Mouse (Mus musculus) Patski (cell line): ENCODE results near the gene Rbfox1. TPM values are rescaled to one million over a fixed set of nuclear protein-coding genes. Genes with fewer than 3 reads are reported as not detected.

Experiments
- ATAC-seq: fragments of 100-300 bp; one replicate; pipeline ENCODE4 v1.8.0; 2021
- CTCF ChIA-PET: fragments of 350-600 bp; sonication (Branson Sonifier 250); formaldehyde crosslinking; loops from one replicate; lab custom pipeline; 2022; ENCODE audit warnings: inconsistent platforms; lab: Charles Lee
- POLR2A ChIA-PET: fragments of 350-600 bp; sonication (Branson Sonifier 250); formaldehyde crosslinking; loops from one replicate; lab custom pipeline; 2022; ENCODE audit warnings: antibody characterized with exemption, inconsistent platforms; lab: Charles Lee
- DNase-seq: peaks from one replicate; pipeline ENCODE4 v3.0.0-alpha.2; 2011; ENCODE audit warnings: low read depth, low spot score
- H3K27me3 ChIP-seq: fragments of 371-371 bp; one replicate; pipeline ENCODE4 v1.5.1; 2021
- CTCF ChIP-seq: fragments of 100-300 bp; IDR thresholded peaks from one replicate; pipeline ENCODE4 v1.5.1; 2021
- in situ Hi-C: fragments of 300-500 bp; cut with MboI; formaldehyde crosslinking; loops from 3 replicates; pipeline ENCODE4 v1.11.1; 2018; ENCODE audit warnings: low pct_unique_long_range_greater_than_20kb, mixed read lengths
- polyA plus RNA-seq: library from polyadenylated mRNA; unstranded; gene quantifications from one replicate; pipeline ENCODE4 v1.2.3, GENCODE M21; 2021

Gene Rbfox1
- polyA plus RNA-seq, 1 experiment from 2014 or later, result not detected

DNA sequence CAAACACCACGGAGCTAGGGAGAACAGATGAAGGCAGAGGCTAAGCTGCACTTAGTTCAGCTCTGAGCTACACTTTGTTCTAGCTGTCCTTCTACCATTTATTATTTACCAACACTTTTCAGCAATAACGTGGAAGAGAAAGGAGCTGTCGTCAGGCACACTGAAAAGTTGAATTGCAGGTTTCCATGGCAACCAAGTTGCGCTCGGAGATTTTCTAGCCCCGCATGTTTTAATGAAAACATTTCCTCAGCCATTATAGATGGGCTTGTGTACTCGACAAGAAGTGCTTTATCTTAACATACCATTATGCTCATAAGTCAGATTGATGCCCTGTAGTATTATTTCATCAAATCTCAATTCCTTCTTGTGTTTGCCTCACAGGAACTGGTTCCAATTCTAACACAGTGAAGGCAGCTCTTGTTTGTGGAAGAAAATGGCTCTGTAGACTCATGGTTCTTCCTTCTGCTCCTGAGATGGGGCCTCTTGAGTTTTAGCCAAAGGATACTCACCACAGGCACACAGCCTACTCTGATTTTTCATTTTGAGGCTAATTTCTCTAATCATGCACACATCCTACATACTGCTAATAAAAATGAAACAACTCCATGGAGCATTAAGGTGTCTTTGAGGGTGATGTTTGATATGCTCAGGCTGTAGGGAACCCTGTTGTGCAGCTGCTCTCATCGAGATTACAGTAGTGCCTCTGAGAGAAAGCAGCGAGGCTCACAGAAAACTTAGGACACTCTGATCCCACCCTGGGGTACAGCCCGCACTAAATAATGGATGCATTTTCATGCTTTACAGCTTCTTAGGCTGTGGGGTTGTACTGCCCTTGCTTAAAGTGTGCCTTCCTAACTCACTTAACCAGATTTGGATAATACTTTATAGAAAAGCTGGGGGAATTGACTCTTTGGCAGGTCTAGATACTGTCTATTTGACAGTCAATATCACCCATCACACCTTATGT lies 107.2 kb downstream of the Rbfox1 start:
- in situ Hi-C loops, result no loop called here
- CTCF ChIA-PET, result interaction anchor here (1.3 kb wide), 1 partner anchor 17 kb away, joined by 3 read pairs; no protein-coding TSS in a partner anchor
- no peak for ATAC-seq

DNA sequence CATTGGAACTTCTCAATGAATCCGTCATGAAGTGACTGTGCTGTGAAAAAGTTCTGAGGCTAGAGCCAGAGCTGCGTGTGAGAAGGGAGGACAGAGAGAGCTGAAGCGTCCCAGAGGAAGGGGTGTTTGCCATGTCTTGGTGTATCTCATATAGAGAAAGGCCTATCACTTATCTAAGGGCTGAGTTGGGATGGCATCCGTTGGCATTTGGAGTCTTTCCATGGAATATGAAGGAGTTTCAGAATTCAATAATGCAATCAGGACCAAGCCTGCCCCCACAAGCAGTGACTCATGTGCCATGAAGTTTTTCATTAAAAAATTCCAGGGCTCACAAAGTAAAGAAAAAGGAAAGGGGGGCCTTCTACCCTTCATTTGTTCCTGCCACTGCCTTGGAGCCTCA lies 112.0 kb downstream of the Rbfox1 start:
- CTCF ChIA-PET, result interaction anchor here (1.0 to 1.7 kb wide), 2 partner anchors 12 kb away, joined by 3 to 7 read pairs; no protein-coding TSS in a partner anchor
- POLR2A ChIA-PET, result no interaction called here
- TF ChIP-seq CTCF, result no peak
- in situ Hi-C loops, result no loop called here
- no peaks in the 10 kb centered on the region for H3K27me3 ChIP-seq
- DNase-seq, result no peak
- ATAC-seq, result no peak

More for the DNA sequence above, 107.2 kb downstream of the Rbfox1 start:
- TF ChIP-seq CTCF, result no peak
- POLR2A ChIA-PET, result no interaction called here
- no peak for DNase-seq
- H3K27me3 ChIP-seq, result no peaks in the 10 kb centered on the region

DNA sequence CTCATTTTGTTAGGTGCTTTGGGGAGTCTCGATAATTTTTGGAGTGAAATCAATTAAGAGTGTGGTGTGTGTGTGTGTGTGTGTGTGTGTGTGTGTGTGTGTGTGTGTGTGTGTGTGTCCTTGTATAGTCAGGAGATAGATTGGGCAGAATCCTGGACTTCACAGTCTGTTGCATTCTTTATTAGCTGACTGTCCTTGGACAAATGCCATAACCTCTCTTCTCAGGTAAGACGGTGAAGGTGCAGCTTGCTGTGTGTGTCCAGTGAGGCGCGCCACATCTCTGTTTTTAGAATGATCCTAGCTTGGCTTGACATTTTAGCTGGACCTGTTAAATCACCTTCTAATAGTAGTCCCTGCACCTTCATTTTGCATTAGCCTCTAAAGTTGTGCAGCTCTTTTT lies 112.5 kb downstream of the Rbfox1 start:
- DNase-seq (no peak), ATAC-seq (no peak)
- ChIA-PET POLR2A (no interaction called here), CTCF (interaction anchor here (0.9 to 1.7 kb wide), 3 partner anchors 9 to 13 kb away, joined by 3 to 7 read pairs (median 4); no protein-coding TSS in a partner anchor)
- in situ Hi-C loops, result no loop called here
- TF ChIP-seq CTCF, result no peak
- H3K27me3 ChIP-seq, result no peaks in the 10 kb centered on the region

DNA sequence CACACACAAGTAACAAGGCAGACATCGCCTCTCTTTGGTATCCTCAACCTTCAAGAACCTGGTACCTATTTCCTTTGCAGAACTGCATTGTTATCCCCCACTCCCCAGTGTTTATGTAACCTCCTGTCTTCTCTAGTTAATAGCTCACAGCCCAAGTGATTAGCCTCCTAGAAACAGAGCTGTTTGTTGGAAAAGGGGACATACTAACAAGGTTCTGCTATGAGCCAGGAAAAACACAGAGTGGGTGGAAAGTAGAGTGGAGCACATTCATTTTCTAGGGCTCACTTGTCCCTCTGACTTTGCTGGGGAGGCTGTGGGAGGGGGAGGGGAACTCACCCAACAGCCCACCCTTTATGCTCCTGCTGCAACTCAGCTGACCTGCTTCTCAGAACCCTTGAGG lies 114.9 kb downstream of the Rbfox1 start:
- ChIA-PET POLR2A (no interaction called here), CTCF (no interaction called here)
- H3K27me3 ChIP-seq, result no peaks in the 10 kb centered on the region
- ATAC-seq, result no peak
- TF ChIP-seq CTCF, result no peak
- in situ Hi-C loops, result no loop called here
- DNase-seq, result no peak

DNA sequence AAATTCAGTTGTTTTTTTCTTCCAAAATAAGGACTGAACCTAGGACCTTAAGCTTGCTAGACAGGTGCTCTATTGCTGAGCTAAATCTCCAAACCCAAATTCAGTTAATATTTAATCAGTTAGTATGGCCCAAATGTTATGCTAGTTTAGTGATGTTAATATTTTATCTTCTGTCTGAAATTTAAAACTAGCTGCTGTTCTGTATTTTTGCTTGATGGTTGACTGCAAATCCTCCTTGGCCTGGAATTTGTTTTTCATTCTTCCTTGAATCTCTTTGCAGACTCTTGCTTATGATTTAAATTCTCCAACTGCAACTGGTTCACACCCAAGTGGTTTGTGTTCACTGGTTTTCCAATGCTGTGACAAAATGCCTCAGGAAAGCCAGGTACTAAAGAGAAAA lies 121.8 kb downstream of the Rbfox1 start:
- CTCF ChIA-PET, result interaction anchor here (1.2 kb wide), 1 partner anchor 9 kb away, joined by 4 read pairs; no protein-coding TSS in a partner anchor
- TF ChIP-seq CTCF, result no peak
- no peaks in the 10 kb centered on the region for H3K27me3 ChIP-seq
- POLR2A ChIA-PET, result no interaction called here
- in situ Hi-C loops, result no loop called here
- DNase-seq (peak; percentile 25), ATAC-seq (no peak)

DNA sequence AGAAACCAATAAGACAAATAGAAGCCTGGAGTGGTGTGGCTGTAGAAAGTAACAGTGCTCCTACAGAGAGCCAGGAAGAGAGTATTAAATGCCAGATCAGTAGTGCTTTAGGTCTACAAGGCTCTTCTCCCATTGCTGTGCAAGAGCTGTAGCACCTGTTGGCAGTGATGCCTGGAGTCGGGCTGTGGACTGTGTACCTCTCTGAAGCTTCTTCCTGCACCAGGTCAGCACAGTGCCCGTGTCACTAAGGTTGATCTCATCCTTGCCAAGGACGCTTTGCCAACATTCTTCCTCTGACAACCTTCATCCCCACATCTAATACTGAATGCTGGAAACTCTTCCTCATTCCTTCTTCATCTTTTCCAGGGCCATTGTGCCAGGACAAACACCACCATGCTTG lies 127.7 kb downstream of the Rbfox1 start:
- in situ Hi-C loops, result loop anchor here (10.0 kb wide), 1 partner anchor 538 kb away; no protein-coding TSS in a partner anchor

DNA sequence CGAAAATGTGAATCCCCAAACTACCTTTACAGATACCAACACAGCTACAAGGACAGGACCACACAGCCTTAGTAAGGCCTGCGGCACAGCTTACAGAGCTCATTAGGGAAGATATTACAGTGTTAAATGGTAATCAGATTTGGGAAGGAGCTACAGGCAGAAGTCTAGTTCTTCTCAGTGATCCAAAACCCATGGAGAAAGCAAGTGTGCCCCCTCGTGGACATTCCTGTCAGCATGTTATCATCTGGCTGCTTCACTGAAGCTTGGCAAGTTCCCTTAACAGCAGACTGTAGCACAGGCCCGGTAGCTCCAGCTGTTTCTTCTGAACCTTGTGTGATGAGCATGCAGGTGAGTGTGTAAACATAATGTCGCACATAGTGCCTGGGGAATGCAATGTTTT lies 133.5 kb downstream of the Rbfox1 start:
- DNase-seq, result no peak
- no peaks in the 10 kb centered on the region for H3K27me3 ChIP-seq
- TF ChIP-seq CTCF, result peak; percentile 79
- peak; percentile 62 for ATAC-seq
- ChIA-PET CTCF (interaction anchor here (0.7 to 1.9 kb wide), 4 partner anchors 60 to 489 kb away, joined by 3 to 7 read pairs (median 5); no protein-coding TSS in a partner anchor), POLR2A (no interaction called here)
- in situ Hi-C loops, result loop anchor here (10.0 kb wide), 1 partner anchor 544 kb away; no protein-coding TSS in a partner anchor

More for the DNA sequence above, 127.7 kb downstream of the Rbfox1 start:
- ATAC-seq, result no peak
- CTCF ChIA-PET, result no interaction called here
- H3K27me3 ChIP-seq, result no peaks in the 10 kb centered on the region
- no peak for DNase-seq
- POLR2A ChIA-PET, result no interaction called here
- no peak for TF ChIP-seq CTCF

DNA sequence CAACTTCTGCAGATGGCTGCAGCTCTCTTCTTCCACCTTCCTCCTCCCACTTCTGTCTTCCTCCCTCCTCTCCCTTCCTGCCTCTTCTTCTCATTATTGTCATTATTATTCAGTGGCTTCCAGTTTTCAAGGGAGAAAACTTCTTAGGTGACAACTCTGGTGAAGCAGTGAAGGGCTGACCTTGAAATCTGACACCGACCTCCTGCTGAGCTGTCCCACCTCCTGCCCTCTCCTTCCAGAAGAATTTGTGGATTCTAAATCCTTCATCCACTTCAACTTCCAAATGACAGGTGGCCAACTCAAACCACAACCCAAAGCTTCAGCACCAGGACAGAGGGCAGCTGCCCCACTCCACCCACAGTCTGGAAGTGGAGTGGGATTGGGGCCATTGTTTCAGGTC lies 134.2 kb downstream of the Rbfox1 start:
- DNase-seq, result no peak
- H3K27me3 ChIP-seq, result no peaks in the 10 kb centered on the region
- no peak for TF ChIP-seq CTCF
- CTCF ChIA-PET, result interaction anchor here (0.7 to 1.9 kb wide), 4 partner anchors 60 to 488 kb away, joined by 3 to 7 read pairs (median 5); no protein-coding TSS in a partner anchor
- in situ Hi-C loops, result loop anchor here (10.0 kb wide), 1 partner anchor 545 kb away; no protein-coding TSS in a partner anchor
- POLR2A ChIA-PET, result interaction anchor here (0.5 kb wide), 1 partner anchor 344 kb away, joined by 12 read pairs; no protein-coding TSS in a partner anchor
- no peak for ATAC-seq

DNA sequence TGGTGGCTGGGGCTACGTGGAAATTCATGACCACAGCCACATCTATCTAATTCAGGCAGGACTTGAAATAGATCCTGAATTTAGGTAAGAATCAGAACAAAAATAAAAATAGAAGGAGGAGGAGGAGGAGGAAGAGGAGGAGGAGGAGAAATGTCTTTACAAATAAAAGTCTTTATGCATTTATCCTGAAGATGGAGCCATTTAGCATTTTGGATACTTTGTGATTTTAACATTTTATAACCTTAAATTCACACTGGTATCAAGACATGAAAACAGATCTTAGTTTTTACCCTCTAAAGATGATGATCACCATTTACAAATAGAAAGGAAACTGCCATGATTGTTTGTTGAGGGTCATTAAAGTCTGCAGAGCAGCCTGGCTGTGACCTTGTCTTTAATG lies 146.1 kb downstream of the Rbfox1 start:
- ChIA-PET POLR2A (interaction anchor here (0.5 kb wide), 1 partner anchor 348 kb away, joined by 3 read pairs; no protein-coding TSS in a partner anchor), CTCF (no interaction called here)
- no peak for TF ChIP-seq CTCF
- DNase-seq (no peak), ATAC-seq (no peak)
- H3K27me3 ChIP-seq, result no peaks in the 10 kb centered on the region
- in situ Hi-C loops, result no loop called here

DNA sequence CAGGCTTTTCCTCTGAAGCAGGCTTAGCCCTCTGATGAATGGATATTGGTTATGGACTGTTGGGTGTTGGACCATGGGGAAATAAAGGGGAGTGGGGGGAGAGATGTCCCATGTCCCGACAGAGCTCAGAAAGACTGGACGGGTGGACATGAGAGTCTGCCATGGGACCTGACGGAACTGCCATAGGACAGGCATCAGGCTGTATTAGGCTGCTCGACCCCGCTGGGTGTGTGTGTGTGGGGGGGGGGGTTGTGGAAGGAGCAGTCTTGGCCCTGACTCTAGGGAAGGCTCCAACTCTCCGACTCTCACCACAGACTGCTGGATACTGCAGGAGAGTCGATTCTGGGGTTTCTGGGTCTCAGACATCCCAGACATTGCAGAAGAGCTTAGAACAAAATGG lies 147.4 kb downstream of the Rbfox1 start:
- ATAC-seq (no peak), DNase-seq (no peak)
- no peaks in the 10 kb centered on the region for H3K27me3 ChIP-seq
- in situ Hi-C loops, result no loop called here
- ChIA-PET POLR2A (no interaction called here), CTCF (no interaction called here)
- TF ChIP-seq CTCF, result no peak
